Mouse (Mus musculus): ENCODE results near the gene Lgals4. TPM values are rescaled to one million over a fixed set of nuclear protein-coding genes. Genes with fewer than 3 reads are reported as not detected.
"Not testable (repeated sequence)": the region's sequence is repeated elsewhere in the genome, so short reads cannot be mapped to it uniquely, and the experiment has no call there.

Lgals4 gene
- polyA plus RNA-seq, 1 experiment from 2014 or later, result 21.3 TPM

- H3K27me3 ChIP-seq (ENCODE audit: insufficient read depth, low read length); H3K27ac ChIP-seq (ENCODE audit: low read depth); H3K9me3 ChIP-seq (ENCODE audit: low read length); H3K4me1 ChIP-seq (ENCODE audit: insufficient read depth); H3K36me3 ChIP-seq (replicated peaks; ENCODE audit: insufficient read depth, low read length): not testable (repeated sequence)
- TF ChIP-seq CTCF (IDR thresholded peaks at IDR 0.05; ENCODE audit: low read depth), result peak; percentile 82
- 18% methylated on average over 23 of the region's 23 CpGs for WGBS (ENCODE audit: insufficient replicate concordance)
- DNase-seq (peak; percentile 86), ATAC-seq (peak; percentile 71)
- H3K4me2 ChIP-seq (ENCODE audit: low read depth, low read length), result peak overlapping the region; percentile 65
- H3K4me3 ChIP-seq (ENCODE audit: low read depth, low read length), result peak overlapping the region; percentile 28; the same call in 1 of the 2 replicates
- H3K9ac ChIP-seq (replicated peaks), result peak overlapping the region; percentile 41; the same call in 1 of the 2 replicates
Observed at GRCm38 (mm10) chr7:28867508-28868340, 34.1 kb downstream of the Lgals4 start.

DNA sequence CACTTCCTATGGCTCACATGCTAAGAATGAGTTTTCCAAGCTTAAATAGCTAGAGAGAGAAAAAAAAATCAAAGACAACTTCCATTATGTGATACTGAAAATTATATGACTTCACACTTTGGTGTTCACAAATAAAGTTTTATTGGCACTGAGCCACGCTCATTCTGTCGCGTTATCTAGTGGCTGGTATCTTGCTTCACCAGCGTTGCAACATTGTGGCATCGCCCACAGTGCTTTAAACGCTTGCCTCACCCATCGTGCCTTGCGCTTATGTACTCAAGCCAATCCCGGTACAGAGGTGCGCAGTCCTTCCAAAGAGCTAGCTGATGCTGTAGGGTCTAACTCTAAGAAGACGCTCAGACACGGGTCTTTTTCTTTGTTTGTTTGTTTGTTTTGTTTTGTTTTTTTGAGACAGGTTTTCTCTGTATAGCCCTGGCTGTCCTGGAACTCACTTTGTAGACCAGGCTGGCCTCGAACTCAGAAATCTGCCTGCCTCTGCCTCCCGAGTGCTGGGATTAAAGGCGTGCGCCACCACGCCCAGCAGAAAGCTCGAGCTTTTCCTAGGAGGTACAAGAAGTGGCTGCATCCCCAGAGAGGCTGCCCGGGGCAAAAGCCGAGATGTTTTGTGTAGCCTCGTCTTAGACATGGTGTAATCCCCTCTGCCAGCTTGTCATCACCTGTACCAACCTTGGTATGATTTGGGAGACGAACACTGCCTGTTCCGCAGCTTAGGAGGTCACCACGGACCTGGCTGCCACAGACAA, 37.4 kb downstream of the Lgals4 start:
- Histone ChIP-seq H3K36me3 (replicated peaks; ENCODE audit: insufficient read depth, low read length) (no peaks in the 10 kb centered on the region), H3K27ac (ENCODE audit: low read depth) (no peak overlapping the region), H3K4me2 (ENCODE audit: low read depth, low read length) (no peak overlapping the region), H3K27me3 (ENCODE audit: insufficient read depth, low read length) (no peaks in the 10 kb centered on the region), H3K4me3 (ENCODE audit: low read depth, low read length) (no peak overlapping the region), H3K9me3 (ENCODE audit: low read length) (no peaks in the 10 kb centered on the region), H3K9ac (replicated peaks) (no peak overlapping the region), H3K4me1 (ENCODE audit: insufficient read depth) (peaks cover 3% of the 10 kb centered on the region; the same call in 1 of the 2 replicates)
- TF ChIP-seq CTCF (IDR thresholded peaks at IDR 0.05; ENCODE audit: low read depth) (no peak), EP300 (IDR thresholded peaks at IDR 0.05; ENCODE audit: low read depth) (peak; percentile 11; the same call in 1 of the 2 replicates)
- ATAC-seq, result peak; percentile 56
- whole genome bisulfite sequencing (ENCODE audit: insufficient replicate concordance), result 68% methylated on average over 24 of the region's 24 CpGs
- DNase-seq, result no peak

DNA sequence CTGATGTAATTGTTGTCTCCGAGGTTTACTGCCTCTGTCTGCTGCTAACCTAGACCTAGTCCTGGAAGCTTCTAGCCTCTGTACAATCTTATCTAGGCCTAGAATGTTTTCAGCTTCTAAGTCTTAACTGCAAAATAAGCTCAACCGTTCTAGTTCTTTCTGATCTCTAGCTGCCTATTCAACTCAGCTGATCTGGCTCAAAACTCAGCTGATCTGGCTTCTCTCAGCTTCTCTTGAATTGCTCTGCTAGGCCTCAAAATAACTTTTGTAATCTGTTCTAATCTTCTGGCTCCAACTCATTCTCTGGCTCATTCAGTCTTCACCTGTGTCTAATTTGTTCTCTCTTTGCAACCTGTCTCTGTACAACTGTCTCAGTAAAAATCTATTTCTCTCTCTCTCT, 40.9 kb downstream of the Lgals4 start:
- ATAC-seq, result no peak
- Histone ChIP-seq H3K4me2 (ENCODE audit: low read depth, low read length) (no peak overlapping the region), H3K9me3 (ENCODE audit: low read length) (no peaks in the 10 kb centered on the region), H3K27ac (ENCODE audit: low read depth) (no peak overlapping the region), H3K27me3 (ENCODE audit: insufficient read depth, low read length) (no peaks in the 10 kb centered on the region), H3K4me1 (ENCODE audit: insufficient read depth) (no peaks in the 10 kb centered on the region), H3K4me3 (ENCODE audit: low read depth, low read length) (no peak overlapping the region), H3K9ac (replicated peaks) (no peak overlapping the region), H3K36me3 (replicated peaks; ENCODE audit: insufficient read depth, low read length) (no peaks in the 10 kb centered on the region)
- DNase-seq, result no peak
- 60% methylated on average over 2 of the region's 2 CpGs for WGBS (ENCODE audit: insufficient replicate concordance)
- TF ChIP-seq CTCF (IDR thresholded peaks at IDR 0.05; ENCODE audit: low read depth), result no peak
- TF ChIP-seq EP300 (IDR thresholded peaks at IDR 0.05; ENCODE audit: low read depth), result no peak

DNA sequence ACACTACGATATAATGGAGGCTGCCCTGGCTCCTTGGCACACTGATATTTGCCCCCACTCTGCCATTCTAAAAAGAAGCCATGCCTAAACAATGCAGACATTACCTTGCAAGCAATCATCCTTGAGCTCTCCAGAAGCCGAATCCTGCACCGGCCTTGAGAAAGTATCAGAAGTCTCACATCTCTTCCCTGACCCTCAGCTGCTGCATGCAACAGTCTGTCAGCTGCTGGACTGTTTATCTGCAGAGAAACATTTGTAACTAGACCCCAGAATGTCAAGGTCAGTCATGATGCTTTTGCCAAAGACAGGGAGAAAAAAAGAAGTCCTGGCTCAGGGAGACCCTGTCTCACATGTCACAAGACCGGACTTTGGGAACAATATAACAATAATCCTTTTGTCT, 42.4 kb downstream of the Lgals4 start:
- H3K4me2 ChIP-seq (ENCODE audit: low read depth, low read length), result no peak overlapping the region
- no peaks in the 10 kb centered on the region for H3K9me3 ChIP-seq (ENCODE audit: low read length)
- no peaks in the 10 kb centered on the region for H3K4me1 ChIP-seq (ENCODE audit: insufficient read depth)
- ATAC-seq (no peak), DNase-seq (no peak)
- WGBS (ENCODE audit: insufficient replicate concordance), result 78% methylated on average over 4 of the region's 4 CpGs
- no peak overlapping the region for H3K4me3 ChIP-seq (ENCODE audit: low read depth, low read length)
- TF ChIP-seq CTCF (IDR thresholded peaks at IDR 0.05; ENCODE audit: low read depth), result no peak
- TF ChIP-seq EP300 (IDR thresholded peaks at IDR 0.05; ENCODE audit: low read depth), result no peak
- no peaks in the 10 kb centered on the region for H3K36me3 ChIP-seq (replicated peaks; ENCODE audit: insufficient read depth, low read length)
- H3K27ac ChIP-seq (ENCODE audit: low read depth), result no peak overlapping the region
- H3K9ac ChIP-seq (replicated peaks), result no peak overlapping the region
- no peaks in the 10 kb centered on the region for H3K27me3 ChIP-seq (ENCODE audit: insufficient read depth, low read length)

GRCm38 (mm10) chr7:28877155-28877554, 43.5 kb downstream of the Lgals4 start:
- no peak for DNase-seq
- 50% methylated on average over 7 of the region's 7 CpGs for WGBS (ENCODE audit: insufficient replicate concordance)
- H3K9ac ChIP-seq (replicated peaks), result no peak overlapping the region
- TF ChIP-seq EP300 (IDR thresholded peaks at IDR 0.05; ENCODE audit: low read depth), result no peak
- TF ChIP-seq CTCF (IDR thresholded peaks at IDR 0.05; ENCODE audit: low read depth), result no peak
- H3K27ac ChIP-seq (ENCODE audit: low read depth), result peak overlapping the region; percentile 12; the same call in 1 of the 2 replicates
- no peaks in the 10 kb centered on the region for H3K36me3 ChIP-seq (replicated peaks; ENCODE audit: insufficient read depth, low read length)
- H3K27me3 ChIP-seq (ENCODE audit: insufficient read depth, low read length), result no peaks in the 10 kb centered on the region
- H3K4me3 ChIP-seq (ENCODE audit: low read depth, low read length), result no peak overlapping the region
- no peaks in the 10 kb centered on the region for H3K9me3 ChIP-seq (ENCODE audit: low read length)
- H3K4me2 ChIP-seq (ENCODE audit: low read depth, low read length), result 0 out of 2 replicates have a peak overlapping the region, but pooled peaks have one; percentile 3
- no peaks in the 10 kb centered on the region for H3K4me1 ChIP-seq (ENCODE audit: insufficient read depth)
- peak; percentile 56; the same call in 1 of the 2 replicates for ATAC-seq

DNA sequence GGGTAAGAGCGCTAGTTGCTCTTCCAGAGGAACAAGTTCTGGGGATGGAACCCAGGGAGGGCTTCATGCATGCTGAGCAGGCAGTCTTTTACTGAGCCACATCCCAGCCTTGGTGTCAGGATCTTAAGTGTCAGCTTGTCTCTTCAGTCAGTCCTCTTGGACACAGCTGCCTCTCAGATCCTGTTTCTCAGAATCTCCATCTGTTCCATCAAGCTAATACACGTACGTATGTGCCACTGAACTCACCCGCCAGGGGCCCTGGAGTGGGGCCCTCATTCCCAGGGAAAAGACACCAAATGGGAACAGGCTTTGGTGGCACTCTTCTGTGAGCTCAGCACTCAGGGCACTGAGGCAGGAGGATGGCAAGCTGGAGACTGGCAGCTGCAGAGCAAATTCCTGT, 44.2 kb downstream of the Lgals4 start:
- no peak for TF ChIP-seq EP300 (IDR thresholded peaks at IDR 0.05; ENCODE audit: low read depth)
- TF ChIP-seq CTCF (IDR thresholded peaks at IDR 0.05; ENCODE audit: low read depth), result no peak
- DNase-seq, result no peak
- no peaks in the 10 kb centered on the region for H3K4me1 ChIP-seq (ENCODE audit: insufficient read depth)
- H3K27ac ChIP-seq (ENCODE audit: low read depth), result no peak overlapping the region
- H3K4me2 ChIP-seq (ENCODE audit: low read depth, low read length), result no peak overlapping the region
- H3K27me3 ChIP-seq (ENCODE audit: insufficient read depth, low read length), result no peaks in the 10 kb centered on the region
- no peak overlapping the region for H3K9ac ChIP-seq (replicated peaks)
- no peak overlapping the region for H3K4me3 ChIP-seq (ENCODE audit: low read depth, low read length)
- no peaks in the 10 kb centered on the region for H3K36me3 ChIP-seq (replicated peaks; ENCODE audit: insufficient read depth, low read length)
- WGBS (ENCODE audit: insufficient replicate concordance), result 86% methylated on average over 4 of the region's 4 CpGs
- ATAC-seq, result no peak
- no peaks in the 10 kb centered on the region for H3K9me3 ChIP-seq (ENCODE audit: low read length)
